Mouse (Mus musculus): Measurements from ENCODE around the gene Nlgn2. TPM values are rescaled to one million over a fixed set of nuclear protein-coding genes. Genes with fewer than 3 reads are reported as not detected.

Nlgn2 gene
- polyA plus RNA-seq, 1 experiment from 2014 or later, result 14.7 TPM

DNA sequence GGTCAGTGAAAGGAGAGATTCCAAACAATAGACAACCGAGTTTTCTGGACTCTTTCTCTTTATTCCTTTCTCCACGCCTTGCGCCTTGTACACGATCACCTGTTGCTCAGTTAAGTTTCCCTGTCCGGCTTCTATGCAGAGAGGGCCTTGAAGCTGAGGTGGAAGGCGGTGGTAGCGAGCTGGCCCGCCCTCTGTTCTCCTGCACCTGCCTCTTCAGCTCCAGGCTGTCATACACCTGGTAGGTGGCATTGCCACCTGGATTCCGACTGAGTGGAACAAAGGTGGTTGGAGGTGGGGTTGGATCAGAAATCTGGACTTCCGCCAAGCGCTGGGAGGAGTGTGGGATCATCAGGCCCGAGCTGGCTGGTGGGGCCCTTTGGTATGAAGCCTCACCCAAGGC, 21.1 kb downstream of the Nlgn2 start:
- WGBS, result 95% methylated on average over 12 of the region's 12 CpGs
- no peaks in the 10 kb centered on the region for H3K27me3 ChIP-seq
- H3K9me3 ChIP-seq (replicated peaks), result 0 out of 2 replicates have a peak, but pooled peaks cover 10% of the 10 kb centered on the region
- no peak for ATAC-seq (ENCODE audit: low FRiP score)
- H3K4me1 ChIP-seq, result no peaks in the 10 kb centered on the region
- no peaks in the 10 kb centered on the region for H3K36me3 ChIP-seq
- no peak overlapping the region for H3K4me3 ChIP-seq
- H3K9ac ChIP-seq, result no peak overlapping the region
- H3K27ac ChIP-seq, result no peak overlapping the region
- H3K4me2 ChIP-seq (replicated peaks), result no peak overlapping the region

DNA sequence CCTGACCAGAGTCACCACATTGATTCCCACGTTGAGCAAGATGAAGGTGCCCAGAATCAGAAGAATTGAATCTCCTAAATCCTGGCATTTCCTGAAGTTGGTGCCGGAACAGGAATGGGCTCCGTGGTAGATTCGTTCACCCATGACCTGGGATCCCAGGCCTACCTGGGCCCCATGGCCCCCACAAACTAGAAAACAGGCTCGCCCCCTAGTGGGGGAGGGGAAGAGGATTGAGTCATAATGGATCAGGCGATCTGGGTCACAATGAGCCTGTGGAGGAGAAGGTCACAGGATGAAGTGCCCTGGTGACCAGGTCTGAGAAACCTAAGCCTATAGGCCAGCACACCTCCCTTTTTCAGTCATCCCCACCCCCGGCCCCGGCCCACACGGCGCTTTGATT, 22.4 kb downstream of the Nlgn2 start, which contains the start of gene Gm39566:
Gene Gm39566 (minus strand): TSS at position 144 of the 400 bp plus-strand sequence.
- Histone ChIP-seq H3K9ac (no peak within 1 kb of the TSS), H3K9me3 (replicated peaks) (0 out of 2 replicates have a peak, but pooled peaks cover 10% of the 10 kb centered on the region), H3K27me3 (no peaks in the 10 kb centered on the region), H3K36me3 (no peaks in the 10 kb centered on the region), H3K27ac (no peak within 1 kb of the TSS), H3K4me2 (replicated peaks) (no peak within 1 kb of the TSS), H3K4me3 (no peak within 1 kb of the TSS), H3K4me1 (no peaks in the 10 kb centered on the region)
- 54% methylated on average over 10 of the region's 10 CpGs for WGBS
- ATAC-seq (ENCODE audit: low FRiP score), result no peak

DNA sequence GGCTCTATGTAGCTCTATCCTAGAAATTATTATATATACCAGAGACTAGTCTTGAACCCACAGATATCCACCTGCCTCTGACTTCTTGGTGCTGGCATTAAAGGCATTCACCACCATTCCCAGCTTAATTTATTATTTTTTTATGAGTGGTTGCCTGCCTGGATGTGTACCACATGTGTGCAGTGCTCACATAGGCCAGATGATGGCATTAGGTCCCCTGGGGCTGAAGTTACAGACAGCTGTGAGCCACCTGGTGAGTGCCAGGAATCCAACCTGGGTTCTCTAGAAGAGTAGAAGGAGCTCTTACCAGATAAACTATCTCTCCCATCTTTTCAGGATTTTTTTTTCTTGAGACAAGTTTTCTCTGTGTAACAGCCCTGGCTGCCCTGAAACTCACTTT, 27.3 kb downstream of the Nlgn2 start:
- ATAC-seq (ENCODE audit: low FRiP score), result no peak
- Histone ChIP-seq H3K9ac (no peak overlapping the region), H3K27me3 (peaks cover 14% of the 10 kb centered on the region), H3K4me3 (no peak overlapping the region), H3K4me2 (replicated peaks) (no peak overlapping the region), H3K4me1 (no peaks in the 10 kb centered on the region), H3K27ac (no peak overlapping the region), H3K36me3 (no peaks in the 10 kb centered on the region), H3K9me3 (replicated peaks) (0 out of 2 replicates have a peak, but pooled peaks cover 3% of the 10 kb centered on the region)

DNA sequence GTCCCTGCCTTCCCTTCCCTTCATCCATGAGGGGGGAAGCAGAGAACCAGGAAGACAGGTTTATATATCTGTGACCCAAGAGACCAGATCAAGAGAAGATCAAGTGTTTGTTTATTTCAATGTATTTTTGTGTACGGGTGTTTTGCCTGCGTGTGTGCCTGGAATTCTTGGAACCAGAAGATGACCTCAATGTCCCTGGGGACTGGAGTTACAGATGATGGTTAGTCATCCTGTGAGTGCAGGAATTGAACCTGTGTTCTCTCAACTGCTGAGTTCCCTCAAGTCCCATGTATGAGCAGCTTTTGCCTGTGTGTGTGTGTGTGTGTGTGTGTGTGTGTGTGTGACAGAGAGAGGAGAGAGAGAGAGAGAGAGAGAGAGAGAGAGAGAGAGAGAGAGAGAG, 29.9 kb downstream of the Nlgn2 start:
- 85% methylated on average over 2 of the region's 2 CpGs for WGBS
- H3K27me3 ChIP-seq, result peaks cover 38% of the 10 kb centered on the region
- no peak overlapping the region for H3K4me3 ChIP-seq
- H3K36me3 ChIP-seq, result no peaks in the 10 kb centered on the region
- no peak overlapping the region for H3K27ac ChIP-seq
- H3K9me3 ChIP-seq (replicated peaks), result 0 out of 2 replicates have a peak, but pooled peaks cover 3% of the 10 kb centered on the region
- peaks cover 23% of the 10 kb centered on the region for H3K4me1 ChIP-seq
- H3K4me2 ChIP-seq (replicated peaks), result no peak overlapping the region
- ATAC-seq (ENCODE audit: low FRiP score), result no peak
- H3K9ac ChIP-seq, result no peak overlapping the region

DNA sequence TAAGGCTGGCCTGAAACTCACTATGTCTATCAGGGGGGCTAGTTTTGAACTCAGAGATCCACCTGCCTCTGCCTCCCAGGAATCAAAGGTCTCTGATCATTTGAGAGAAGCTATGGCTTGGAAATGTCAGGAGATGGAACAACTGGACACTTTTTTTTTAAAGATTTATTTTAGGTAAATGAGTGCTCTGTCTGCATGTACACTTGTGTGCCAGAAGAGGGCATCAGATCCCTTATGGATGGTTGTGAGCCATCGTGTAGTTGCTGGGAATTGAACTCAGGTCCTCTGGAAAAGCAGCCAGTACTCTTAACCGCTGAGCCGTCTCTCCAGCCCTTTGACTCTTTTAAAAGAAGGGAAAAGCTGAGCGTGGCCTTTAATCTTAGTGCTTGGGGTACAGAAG, 31.2 kb downstream of the Nlgn2 start:
- Histone ChIP-seq H3K4me3 (no peak overlapping the region), H3K9me3 (replicated peaks) (0 out of 2 replicates have a peak, but pooled peaks cover 3% of the 10 kb centered on the region), H3K9ac (no peak overlapping the region), H3K27me3 (peaks cover 51% of the 10 kb centered on the region), H3K4me1 (peaks cover 36% of the 10 kb centered on the region), H3K27ac (no peak overlapping the region), H3K4me2 (replicated peaks) (no peak overlapping the region), H3K36me3 (no peaks in the 10 kb centered on the region)
- 85% methylated on average over 4 of the region's 4 CpGs for WGBS
- no peak for ATAC-seq (ENCODE audit: low FRiP score)

DNA sequence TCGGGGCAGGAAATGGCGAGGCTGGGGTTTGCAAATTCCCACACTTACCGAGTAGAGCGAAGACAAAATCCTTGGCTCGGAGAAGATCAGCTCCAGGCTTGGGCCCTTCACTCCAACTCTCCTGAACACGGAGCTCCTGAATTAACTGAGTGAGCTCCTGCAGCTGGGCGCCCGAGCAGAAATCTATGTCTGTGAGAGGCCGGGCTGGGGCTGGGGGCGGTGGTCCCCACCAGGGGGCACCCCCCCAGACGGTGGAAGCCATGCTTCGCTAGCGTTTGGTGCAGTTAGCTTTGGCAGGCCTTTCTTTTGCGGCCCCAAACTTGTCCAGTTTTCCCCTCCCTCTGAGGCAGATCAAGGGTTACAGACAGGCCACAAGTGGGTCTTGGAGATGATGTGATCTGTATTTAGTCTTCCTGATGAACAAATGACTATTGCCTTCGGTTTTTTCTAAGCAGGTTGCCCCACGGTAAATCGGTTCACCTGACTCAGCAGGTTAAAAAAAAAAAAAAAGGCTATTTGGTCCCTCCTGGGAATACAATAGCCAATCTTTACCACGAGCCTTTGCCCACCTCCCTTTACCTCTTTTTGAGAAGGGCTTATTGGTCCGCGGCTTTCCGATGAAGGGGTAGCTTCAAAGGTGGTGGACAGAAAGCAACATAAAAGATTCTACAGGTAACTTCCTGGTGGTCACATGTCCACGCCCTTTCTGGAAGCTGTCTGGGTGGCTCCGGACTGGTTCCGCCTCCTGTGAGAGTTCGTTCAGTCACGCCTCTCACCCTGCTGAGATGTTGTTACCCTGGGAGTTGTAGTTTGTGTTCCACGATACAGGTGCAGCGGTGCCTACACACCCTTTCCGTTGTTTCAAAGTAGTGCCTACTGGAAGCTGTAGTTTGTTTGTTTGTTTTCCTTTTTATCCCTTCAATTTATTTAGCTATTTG, 32.3 kb downstream of the Nlgn2 start, which contains the start of gene Tmem102:
Gene Tmem102 (minus strand): TSS at position 653 of the 938 bp plus-strand sequence.
- H3K4me3 ChIP-seq, result peak within 1 kb of the TSS; percentile 53
- H3K9ac ChIP-seq, result no peak within 1 kb of the TSS
- H3K4me1 ChIP-seq, result peaks cover 44% of the 10 kb centered on the region

DNA sequence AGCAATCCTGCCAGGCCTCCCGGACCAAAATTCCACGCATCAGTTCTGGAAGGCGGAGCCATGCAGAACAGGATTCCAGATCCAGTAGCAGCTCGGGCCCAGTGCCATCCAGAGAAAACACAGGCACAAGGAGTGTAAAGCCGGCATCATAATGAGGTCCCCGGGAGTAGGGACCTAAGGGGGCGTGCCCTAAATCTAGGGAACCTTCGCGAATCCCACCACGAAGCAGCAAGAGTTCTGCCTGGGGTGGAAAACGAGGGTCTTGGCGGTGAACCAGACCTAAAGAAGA, 33.0 kb downstream of the Nlgn2 start:
- WGBS, result 6% methylated on average over 12 of the region's 12 CpGs
- peaks cover 51% of the 10 kb centered on the region for H3K4me1 ChIP-seq
- no peak for ATAC-seq (ENCODE audit: low FRiP score)
- peak overlapping the region; percentile 8; the same call in 1 of the 2 replicates for H3K4me2 ChIP-seq (replicated peaks)
- peaks cover 53% of the 10 kb centered on the region for H3K27me3 ChIP-seq
- no peak overlapping the region for H3K9ac ChIP-seq
- no peaks in the 10 kb centered on the region for H3K36me3 ChIP-seq
- H3K9me3 ChIP-seq (replicated peaks), result 0 out of 2 replicates have a peak, but pooled peaks cover 3% of the 10 kb centered on the region
- peak overlapping the region; percentile 53; the same call in 1 of the 2 replicates for H3K4me3 ChIP-seq
- no peak overlapping the region for H3K27ac ChIP-seq

More for the DNA sequence above, 32.3 kb downstream of the Nlgn2 start, which contains the start of gene Tmem102:
- H3K27ac ChIP-seq, result no peak within 1 kb of the TSS
- H3K27me3 ChIP-seq, result peaks cover 53% of the 10 kb centered on the region
- H3K36me3 ChIP-seq, result no peaks in the 10 kb centered on the region
- 0 out of 2 replicates have a peak, but pooled peaks cover 3% of the 10 kb centered on the region for H3K9me3 ChIP-seq (replicated peaks)
- no peak for ATAC-seq (ENCODE audit: low FRiP score)
- 4% methylated on average over 29 of the region's 29 CpGs for WGBS
- peak within 1 kb of the TSS; percentile 8; the same call in 1 of the 2 replicates for H3K4me2 ChIP-seq (replicated peaks)

DNA sequence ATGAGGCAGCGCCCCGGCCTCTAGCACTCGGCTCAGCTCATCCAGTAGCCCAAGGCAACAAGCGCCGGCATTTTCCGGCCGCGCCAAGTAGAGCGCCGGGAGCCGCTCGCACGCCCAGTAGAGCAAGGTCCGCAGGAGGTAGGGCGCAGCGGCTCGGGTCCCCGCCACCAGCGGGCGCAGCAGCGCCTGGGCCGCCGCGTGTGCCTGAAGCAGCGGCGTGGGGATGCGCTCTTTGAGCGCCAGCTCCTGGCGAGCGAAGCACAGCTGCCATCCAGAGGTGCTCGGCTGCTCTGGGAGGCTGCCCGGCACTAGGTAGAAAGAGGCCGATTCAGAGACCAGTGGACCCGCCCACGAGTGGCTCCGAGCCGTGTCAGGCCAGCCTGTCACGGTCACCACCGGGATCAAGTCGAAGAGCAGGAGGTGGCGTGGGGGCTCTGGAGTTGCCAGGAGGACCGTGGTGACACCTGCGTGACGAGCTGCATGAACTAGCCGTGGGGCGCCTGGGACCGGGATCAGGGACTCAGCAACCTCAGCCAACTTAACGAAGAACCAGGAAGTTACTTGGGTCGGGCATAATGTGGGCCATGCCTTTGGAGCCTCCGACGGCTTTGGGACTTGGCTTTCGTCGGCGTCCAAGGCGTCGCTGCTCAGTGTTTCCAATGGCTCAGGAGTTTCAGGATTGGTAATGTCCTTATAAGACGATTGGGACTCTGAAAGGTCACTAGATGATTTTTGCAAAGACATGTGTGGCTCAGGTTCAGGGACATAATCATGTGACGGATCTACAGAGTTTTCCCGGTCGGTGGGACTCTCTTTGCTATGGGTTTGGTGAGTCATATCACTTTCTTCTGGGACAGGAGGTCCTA, 33.6 kb downstream of the Nlgn2 start:
- WGBS, result under 1% methylated on average over 60 of the region's 60 CpGs
- Histone ChIP-seq H3K36me3 (no peaks in the 10 kb centered on the region), H3K4me1 (peaks cover 57% of the 10 kb centered on the region), H3K4me2 (replicated peaks) (peak overlapping the region; percentile 90), H3K9me3 (replicated peaks) (0 out of 2 replicates have a peak, but pooled peaks cover 3% of the 10 kb centered on the region), H3K27me3 (peaks cover 53% of the 10 kb centered on the region), H3K9ac (peak overlapping the region; percentile 58), H3K4me3 (peak overlapping the region; percentile 53), H3K27ac (peak overlapping the region; percentile 52)
- peak; percentile 18 for ATAC-seq (ENCODE audit: low FRiP score)

DNA sequence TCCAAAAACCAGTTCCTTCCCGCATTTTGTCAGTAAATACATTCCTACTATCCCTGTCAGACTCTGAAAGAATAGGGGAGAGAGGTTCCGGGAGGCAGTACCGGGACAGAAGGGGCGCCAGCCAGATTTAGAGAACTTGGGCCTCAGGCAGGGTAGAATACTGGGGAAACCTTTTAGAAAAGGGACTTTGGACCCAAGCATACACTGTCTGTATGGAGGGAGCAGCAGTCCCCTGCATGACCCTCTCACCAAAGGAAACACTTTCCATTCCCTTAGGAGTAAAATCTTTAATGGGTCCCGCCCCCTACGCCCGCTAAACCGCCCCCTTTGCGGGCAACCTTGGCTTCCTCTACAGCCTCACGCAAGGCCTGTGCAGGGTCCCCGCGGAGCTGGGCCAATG, 34.3 kb downstream of the Nlgn2 start:
- ATAC-seq (ENCODE audit: low FRiP score), result no peak
- Histone ChIP-seq H3K4me3 (peak overlapping the region; percentile 53), H3K4me2 (replicated peaks) (peak overlapping the region; percentile 90), H3K27ac (peak overlapping the region; percentile 52), H3K9me3 (replicated peaks) (0 out of 2 replicates have a peak, but pooled peaks cover 3% of the 10 kb centered on the region), H3K9ac (peak overlapping the region; percentile 58), H3K36me3 (no peaks in the 10 kb centered on the region), H3K27me3 (peaks cover 53% of the 10 kb centered on the region), H3K4me1 (peaks cover 60% of the 10 kb centered on the region)
- 3% methylated on average over 12 of the region's 12 CpGs for WGBS

DNA sequence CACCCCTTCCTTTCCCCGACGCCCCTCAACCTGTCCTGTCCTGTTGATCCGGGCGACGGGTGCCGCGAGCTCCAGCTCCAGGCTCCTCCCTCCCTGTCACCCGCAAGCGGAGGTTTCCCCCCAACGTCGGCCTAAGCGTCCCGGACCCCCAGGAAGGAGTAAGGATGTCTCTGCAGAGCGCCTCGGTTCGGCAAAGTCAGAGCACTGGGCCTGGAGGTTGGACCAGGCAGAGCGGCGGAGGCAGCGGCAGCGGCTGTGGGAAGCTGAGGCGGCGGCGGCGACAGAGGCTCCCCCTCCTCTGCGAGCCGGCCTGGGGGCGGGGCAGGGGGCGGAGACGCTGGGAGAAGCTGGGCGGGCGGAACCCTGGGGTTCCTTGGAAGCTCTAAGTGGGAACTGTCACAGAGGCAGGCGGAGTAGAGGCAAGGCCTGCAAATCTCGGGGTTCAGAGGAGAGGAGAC, 34.9 kb downstream of the Nlgn2 start:
- H3K4me3 ChIP-seq, result peak overlapping the region; percentile 53
- peak overlapping the region; percentile 73 for H3K9ac ChIP-seq
- H3K36me3 ChIP-seq, result no peaks in the 10 kb centered on the region
- peak; percentile 3; the same call in 1 of the 2 replicates for ATAC-seq (ENCODE audit: low FRiP score)
- H3K4me2 ChIP-seq (replicated peaks), result peak overlapping the region; percentile 90
- under 1% methylated on average over 33 of the region's 33 CpGs for WGBS
- H3K4me1 ChIP-seq, result peaks cover 60% of the 10 kb centered on the region
- H3K27me3 ChIP-seq, result peaks cover 57% of the 10 kb centered on the region
- H3K9me3 ChIP-seq (replicated peaks), result 0 out of 2 replicates have a peak, but pooled peaks cover 3% of the 10 kb centered on the region
- H3K27ac ChIP-seq, result peak overlapping the region; percentile 74

DNA sequence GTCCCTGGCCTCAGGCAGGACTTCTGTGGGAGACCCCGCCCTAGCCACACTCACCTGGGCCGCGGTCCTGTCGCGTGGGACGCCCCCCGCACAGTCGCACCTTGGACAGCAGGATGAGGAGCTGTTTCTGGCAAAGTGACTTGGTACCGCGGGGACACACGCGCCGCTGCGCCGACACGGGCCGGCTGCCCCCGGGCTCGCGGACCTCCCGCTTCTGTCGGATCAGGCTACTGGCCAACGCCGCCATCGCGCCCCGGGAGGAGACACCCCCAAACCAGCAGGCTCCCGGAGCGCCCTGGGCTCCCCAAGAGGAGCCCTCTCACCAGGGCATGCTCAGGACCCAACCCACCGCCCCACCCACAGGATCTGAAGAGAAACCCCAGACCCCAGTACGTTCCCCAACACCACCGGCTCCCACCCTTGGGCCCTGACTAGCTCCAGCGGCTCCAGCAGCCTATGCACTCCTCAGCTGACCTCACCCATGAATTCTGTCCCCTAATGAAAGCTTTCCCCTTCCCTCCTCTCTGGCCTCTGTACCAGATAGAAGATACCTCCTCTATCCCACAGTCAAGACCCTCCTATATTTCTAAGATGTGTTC, 36.1 kb downstream of the Nlgn2 start, which contains the start of gene Fgf11:
Gene Fgf11 (minus strand): TSS at position 479 of the 599 bp plus-strand sequence.
- Histone ChIP-seq H3K36me3 (no peaks in the 10 kb centered on the region), H3K4me1 (peaks cover 60% of the 10 kb centered on the region), H3K4me3 (peak within 1 kb of the TSS; percentile 53), H3K9ac (peak within 1 kb of the TSS; percentile 73), H3K27ac (peak within 1 kb of the TSS; percentile 93), H3K4me2 (replicated peaks) (peak within 1 kb of the TSS; percentile 90), H3K9me3 (replicated peaks) (0 out of 2 replicates have a peak, but pooled peaks cover 1% of the 10 kb centered on the region), H3K27me3 (peaks cover 67% of the 10 kb centered on the region)
- ATAC-seq (ENCODE audit: low FRiP score), result no peak
- 1% methylated on average over 33 of the region's 33 CpGs for WGBS

All from hindbrain, embryonic 12.5 days (tissue).